Mouse (Mus musculus): ENCODE measurements around the gene Asb12. TPM values are rescaled to one million over a fixed set of nuclear protein-coding genes. Genes with fewer than 3 reads are reported as not detected.

Gene Asb12
- not detected for total RNA-seq (2023)

DNA sequence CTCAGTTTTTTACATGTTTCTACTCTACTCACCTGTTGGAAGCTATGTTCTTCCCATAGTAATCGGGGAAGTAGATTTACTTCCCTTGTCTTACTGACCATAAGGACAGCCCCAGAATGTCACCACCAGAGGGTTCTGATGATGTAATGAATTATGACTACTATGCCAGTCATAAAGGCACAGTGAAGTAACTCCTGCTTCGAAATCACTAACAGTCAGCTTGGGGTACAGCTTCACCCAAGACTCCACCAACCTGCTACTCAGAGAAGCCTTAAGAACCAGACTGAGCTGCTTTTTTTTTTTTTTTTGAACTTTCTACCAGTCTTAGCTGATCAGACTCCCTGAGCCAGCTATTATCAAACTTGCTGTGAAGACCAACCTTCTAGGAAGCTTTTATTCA lies at the start of gene Asb12, which contains the start of gene Pfn5:
Gene Asb12 (minus strand): TSS at position 101 of the 400 bp plus-strand sequence.
Gene Pfn5 (plus strand): TSS at position 218 of the 400 bp plus-strand sequence.

DNA sequence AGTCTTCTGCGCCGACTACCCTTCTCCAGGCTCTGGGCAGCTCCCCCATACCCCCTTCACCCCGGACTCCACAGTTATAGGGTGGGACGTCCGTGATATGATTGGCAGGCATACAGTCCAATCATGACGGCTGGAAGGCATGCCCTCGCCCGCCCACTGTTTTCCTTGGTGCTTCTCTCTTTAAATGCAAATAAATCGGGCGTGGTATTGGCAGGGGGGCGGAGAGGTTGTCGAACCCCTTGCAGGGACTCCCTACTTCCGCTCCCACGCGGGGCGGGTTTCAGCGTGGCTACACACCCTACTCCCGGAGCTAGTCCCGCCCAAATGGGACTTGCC lies 113.0 kb downstream of the Asb12 start, which contains the start of gene Amer1:
Gene Amer1 (minus strand): TSS at position 97 of the 336 bp plus-strand sequence.

Other genes with a start within 250 kb of the Asb12 start
- gene Amer1, start 113.1 kb downstream of the Asb12 start, total RNA-seq (2023): 7.4 TPM
- not detected for gene Pfn5, start 117 bp upstream of the Asb12 start, total RNA-seq (2023)
- gene Zc4h2, start 100.5 kb upstream of the Asb12 start, total RNA-seq (2023): 2.1 TPM
- 0.62 TPM for gene Zc3h12b, start 153.7 kb upstream of the Asb12 start, total RNA-seq (2023)

Data from CD4-positive naive resting alpha-beta T cell, adult 57 days (primary cell).